Mouse (Mus musculus) liver, embryonic 14.5 days (tissue): ENCODE measurements around the gene Hsd3b4. TPM values are rescaled to one million over a fixed set of nuclear protein-coding genes. Genes with fewer than 3 reads are reported as not detected.
"Not testable (repeated sequence)": the region's sequence is repeated elsewhere in the genome, so short reads cannot be mapped to it uniquely, and the experiment has no call there.

Experiments
- ATAC-seq: fragments of 200-750 bp; cut with Nextera tagmentation; 2 replicates; pipeline ENCODE4 v1.8.0; 2017; ENCODE audit warnings: moderate number of reproducible peaks, mild to moderate bottlenecking, moderate library complexity; ENCODE audit not compliant: insufficient read depth
- DNase-seq, 3 experiments: peaks; one replicate each; pipeline ENCODE4 v3.0.0-alpha.2; 2012 to 2013; ENCODE audit warnings: low read depth in 3 of 3, low spot score in 3 of 3
- H3K27ac ChIP-seq: fragments of 300-500 bp; sonication (generic); 2 replicates; pipeline ENCODE4 v1.5.1; 2014; ENCODE audit warnings: moderate library complexity, mild to moderate bottlenecking, control low read depth, inconsistent platforms
- H3K27me3 ChIP-seq: fragments of 300-500 bp; sonication (generic); 2 replicates; pipeline ENCODE4 v1.6.1; 2014; ENCODE audit warnings: mild to moderate bottlenecking, low read length, moderate library complexity; ENCODE audit not compliant: control insufficient read depth, insufficient read depth
- H3K36me3 ChIP-seq: fragments of 300-500 bp; sonication (generic); replicated peaks from 2 replicates; pipeline ENCODE4 v1.6.1; 2014; ENCODE audit warnings: low read depth; ENCODE audit not compliant: control insufficient read depth, insufficient read depth
- H3K4me1 ChIP-seq, 2 experiments: fragments of 200-500 bp in 1 of 2; fragments of 300-500 bp in 1 of 2; sonication (generic) in 1 of 2; replicated peaks; 2 replicates each; pipeline ENCODE4 v1.6.1; 2012 to 2014; ENCODE audit warnings: antibody characterized with exemption in 1 of 2, inconsistent platforms in 1 of 2, low read length in 1 of 2; ENCODE audit not compliant: control insufficient read depth in 2 of 2, insufficient read depth in 2 of 2
- H3K4me2 ChIP-seq: fragments of 300-500 bp; sonication (generic); 2 replicates; pipeline ENCODE4 v1.6.1; 2014; ENCODE audit warnings: low read depth, mild to moderate bottlenecking, control low read depth, moderate library complexity
- H3K4me3 ChIP-seq, 2 experiments: fragments of 200-500 bp in 1 of 2; fragments of 300-500 bp in 1 of 2; sonication (generic) in 1 of 2; 2 replicates each; pipeline ENCODE4 v1.5.1; 2012 to 2014; ENCODE audit warnings: low read depth in 2 of 2, low read length in 2 of 2, mild to moderate bottlenecking in 2 of 2, control low read depth in 1 of 2, inconsistent platforms in 1 of 2, moderate library complexity in 1 of 2; ENCODE audit not compliant: insufficient read depth in 1 of 2
- H3K9ac ChIP-seq: fragments of 300-500 bp; sonication (generic); replicated peaks from 2 replicates; pipeline ENCODE4 v1.6.1; 2014; ENCODE audit warnings: mild to moderate bottlenecking, control low read depth, moderate library complexity
- H3K9me3 ChIP-seq: fragments of 300-500 bp; sonication (generic); 2 replicates; pipeline ENCODE4 v1.6.1; 2016; ENCODE audit warnings: low read length, mixed read lengths; ENCODE audit not compliant: control insufficient read depth
- WGBS: fragments of 180-500 bp; shearing (Covaris S2); extraction: QIAGEN DNeasy Blood & Tissue Kit; methylation state at CpG from one replicate; pipeline ENCODE4 v1.1.7; 2014; ENCODE audit not compliant: insufficient replicate concordance; 5-methylcytosine and 5-hydroxymethylcytosine counted together
- polyA plus RNA-seq, 2 experiments: library from polyadenylated mRNA; depleted of rRNA in 1 of 2; stranded (reverse) in 1 of 2; unstranded in 1 of 2; fragments of >200 nt; fragmentation: Nextera tagmentation in 1 of 2; extraction: Ambion mirVana in 1 of 2; gene quantifications; 2 replicates each; pipeline versions ENCODE4 v1.2.1 to v1.2.3; 2012 to 2014

Gene Hsd3b4
- polyA plus RNA-seq, 2 experiments, result 0.16 to 0.20 TPM

- not testable (repeated sequence) for H3K9me3 ChIP-seq, H3K27ac ChIP-seq, H3K4me2 ChIP-seq, H3K9ac ChIP-seq, H3K36me3 ChIP-seq, H3K4me3 ChIP-seq, H3K27me3 ChIP-seq, DNase-seq, H3K4me1 ChIP-seq
- WGBS, result no CpG with 5 or more reads among the region's 5 CpGs
- ATAC-seq, result peak; percentile 53
These were observed 3.1 kb downstream of the Hsd3b4 start for GRCm38 (mm10) chr3:98507229-98507628.

- H3K27ac ChIP-seq, ATAC-seq, H3K9ac ChIP-seq, H3K9me3 ChIP-seq, H3K4me1 ChIP-seq, H3K36me3 ChIP-seq, DNase-seq, H3K4me2 ChIP-seq, H3K27me3 ChIP-seq, H3K4me3 ChIP-seq: not testable (repeated sequence)
These were observed 12.9 kb downstream of the Hsd3b4 start for GRCm38 (mm10) chr3:98497401-98497800.

GRCm38 (mm10) chr3:98496762-98497161 lies 13.6 kb downstream of the Hsd3b4 start:
- no CpG with 5 or more reads among the region's 2 CpGs for WGBS
- H3K4me3 ChIP-seq, H3K9ac ChIP-seq, H3K27me3 ChIP-seq, H3K27ac ChIP-seq, ATAC-seq, H3K4me2 ChIP-seq, H3K9me3 ChIP-seq, H3K4me1 ChIP-seq, DNase-seq, H3K36me3 ChIP-seq: not testable (repeated sequence)

- H3K27ac ChIP-seq, H3K4me2 ChIP-seq, DNase-seq, H3K27me3 ChIP-seq, H3K4me1 ChIP-seq, H3K9ac ChIP-seq, ATAC-seq, H3K9me3 ChIP-seq, H3K4me3 ChIP-seq, H3K36me3 ChIP-seq: not testable (repeated sequence)
These were observed 15.3 kb downstream of the Hsd3b4 start for GRCm38 (mm10) chr3:98495055-98495454.

GRCm38 (mm10) chr3:98494184-98494583 lies 16.1 kb downstream of the Hsd3b4 start:
- not testable (repeated sequence) for H3K9me3 ChIP-seq, H3K27me3 ChIP-seq, H3K4me1 ChIP-seq, ATAC-seq, H3K9ac ChIP-seq, DNase-seq, H3K4me3 ChIP-seq, H3K36me3 ChIP-seq, H3K27ac ChIP-seq, H3K4me2 ChIP-seq

GRCm38 (mm10) chr3:98471499-98471898 lies 38.8 kb downstream of the Hsd3b4 start:
- not testable (repeated sequence) for H3K27me3 ChIP-seq, H3K4me1 ChIP-seq, H3K4me2 ChIP-seq, DNase-seq, H3K9ac ChIP-seq, H3K9me3 ChIP-seq, H3K36me3 ChIP-seq, ATAC-seq, H3K4me3 ChIP-seq, H3K27ac ChIP-seq

GRCm38 (mm10) chr3:98471057-98471456 lies 39.3 kb downstream of the Hsd3b4 start:
- H3K4me3 ChIP-seq, H3K4me2 ChIP-seq, H3K36me3 ChIP-seq, H3K27me3 ChIP-seq, H3K9me3 ChIP-seq, H3K4me1 ChIP-seq, H3K27ac ChIP-seq, ATAC-seq, H3K9ac ChIP-seq, DNase-seq: not testable (repeated sequence)
- no CpG with 5 or more reads among the region's 1 CpGs for WGBS

- H3K27ac ChIP-seq, ATAC-seq, H3K27me3 ChIP-seq, H3K36me3 ChIP-seq, H3K4me2 ChIP-seq, H3K9me3 ChIP-seq, H3K9ac ChIP-seq, H3K4me1 ChIP-seq, H3K4me3 ChIP-seq, DNase-seq: not testable (repeated sequence)
- WGBS, result no CpG with 5 or more reads among the region's 2 CpGs
These were observed 41.0 kb downstream of the Hsd3b4 start for GRCm38 (mm10) chr3:98469323-98469722.

- DNase-seq, ATAC-seq, H3K27me3 ChIP-seq, H3K36me3 ChIP-seq, H3K9me3 ChIP-seq, H3K27ac ChIP-seq, H3K9ac ChIP-seq, H3K4me3 ChIP-seq, H3K4me1 ChIP-seq, H3K4me2 ChIP-seq: not testable (repeated sequence)
- WGBS, result no CpG with 5 or more reads among the region's 1 CpGs
These were observed 53.3 kb downstream of the Hsd3b4 start, which contains the start of gene Gm4450 for GRCm38 (mm10) chr3:98457026-98457425. TSS of gene Gm4450 (minus strand) at chr3:98457126.
